Mouse (Mus musculus) midbrain, embryonic 16.5 days (tissue): ENCODE data around the gene Slc43a3. TPM values are rescaled to one million over a fixed set of nuclear protein-coding genes. Genes with fewer than 3 reads are reported as not detected.

ENCODE experiments used
- ATAC-seq: fragments of 200-750 bp; cut with Nextera tagmentation; 2 replicates; pipeline ENCODE4 v1.8.0; 2017; ENCODE audit warnings: moderate TSS enrichment
- H3K27ac ChIP-seq: fragments of 300-500 bp; sonication (generic); 2 replicates; pipeline ENCODE4 v1.5.1; 2014; ENCODE audit warnings: mild to moderate bottlenecking, low read length, mixed read lengths
- H3K27me3 ChIP-seq: fragments of 300-500 bp; sonication (generic); 2 replicates; pipeline ENCODE4 v1.6.1; 2014; ENCODE audit warnings: low read depth, low read length, mixed read lengths; ENCODE audit not compliant: control insufficient read depth, insufficient read depth
- H3K36me3 ChIP-seq: fragments of 300-500 bp; sonication (generic); 2 replicates; pipeline ENCODE4 v1.6.1; 2014; ENCODE audit warnings: mild to moderate bottlenecking, low read length, moderate library complexity, mixed read lengths; ENCODE audit not compliant: control insufficient read depth, insufficient read depth
- H3K4me1 ChIP-seq: fragments of 300-500 bp; sonication (generic); 2 replicates; pipeline ENCODE4 v1.6.1; 2014; ENCODE audit warnings: mild to moderate bottlenecking, low read length, mixed read lengths; ENCODE audit not compliant: control insufficient read depth, insufficient read depth
- H3K4me2 ChIP-seq: fragments of 300-500 bp; sonication (generic); 2 replicates; pipeline ENCODE4 v1.6.1; 2014; ENCODE audit warnings: mild to moderate bottlenecking, low read length, mixed read lengths
- H3K4me3 ChIP-seq: fragments of 300-500 bp; sonication (generic); 2 replicates; pipeline ENCODE4 v1.5.1; 2014; ENCODE audit warnings: low read depth, mild to moderate bottlenecking, low read length, moderate library complexity, mixed read lengths
- H3K9ac ChIP-seq: fragments of 300-500 bp; sonication (generic); 2 replicates; pipeline ENCODE4 v1.6.1; 2014; ENCODE audit warnings: low read depth, low read length, mixed read lengths
- H3K9me3 ChIP-seq: fragments of 300-500 bp; sonication (generic); replicated peaks from 2 replicates; pipeline ENCODE4 v1.6.1; 2014; ENCODE audit warnings: mild to moderate bottlenecking, low read length, mixed read lengths; ENCODE audit not compliant: control insufficient read depth, poor library complexity, severe bottlenecking
- WGBS: fragments of 180-500 bp; shearing (Covaris S2); extraction: QIAGEN DNeasy Blood & Tissue Kit; methylation state at CpG from one replicate; pipeline ENCODE4 v1.1.7; 2014; 5-methylcytosine and 5-hydroxymethylcytosine counted together
- polyA plus RNA-seq: library from polyadenylated mRNA; unstranded; fragments of >200 nt; fragmentation: Nextera tagmentation; extraction: Ambion mirVana; gene quantifications from 2 replicates; pipeline ENCODE4 v1.2.1, GENCODE M21; 2015

Gene Slc43a3
- polyA plus RNA-seq, 1 experiment from 2014 or later, result 2.8 TPM

DNA sequence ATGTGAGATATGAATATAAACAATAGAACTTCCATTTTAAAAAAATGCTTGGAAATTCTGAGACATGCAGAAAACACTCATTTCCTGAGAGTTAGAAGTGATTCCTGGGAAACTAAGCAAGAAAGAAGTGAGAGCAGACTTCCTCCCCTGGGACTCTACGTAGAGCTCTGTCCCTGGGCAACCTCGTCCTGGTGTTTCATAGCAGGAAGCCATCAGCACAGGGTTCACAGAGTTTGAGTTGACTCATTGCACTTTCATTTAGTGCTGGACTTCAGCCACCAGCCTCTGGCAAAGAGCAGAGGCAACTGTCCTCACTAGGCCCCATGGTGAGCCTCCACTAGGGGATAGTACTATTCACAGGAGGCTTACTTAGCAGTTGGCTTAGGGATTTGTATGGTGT lies 24.9 kb downstream of the Slc43a3 start:
- H3K27me3 ChIP-seq, result no peaks in the 10 kb centered on the region

GRCm38 (mm10) chr2:84961901-84962300 lies 25.5 kb downstream of the Slc43a3 start:
- H3K4me2 ChIP-seq, result no peak overlapping the region
- H3K9me3 ChIP-seq, result no peaks in the 10 kb centered on the region
- no peak overlapping the region for H3K4me3 ChIP-seq
- no peak overlapping the region for H3K9ac ChIP-seq
- peaks cover 4% of the 10 kb centered on the region; the same call in 1 of the 2 replicates for H3K4me1 ChIP-seq
- H3K27ac ChIP-seq, result no peak overlapping the region
- H3K36me3 ChIP-seq, result no peaks in the 10 kb centered on the region
- WGBS, result 55% methylated on average over 3 of the region's 3 CpGs
- no peaks in the 10 kb centered on the region for H3K27me3 ChIP-seq
- ATAC-seq, result no peak

More for the DNA sequence above, 24.9 kb downstream of the Slc43a3 start:
- WGBS, result 85% methylated on average over 2 of the region's 2 CpGs
- H3K4me2 ChIP-seq, result no peak overlapping the region
- no peaks in the 10 kb centered on the region for H3K9me3 ChIP-seq
- H3K9ac ChIP-seq, result no peak overlapping the region
- H3K27ac ChIP-seq, result no peak overlapping the region
- ATAC-seq, result no peak
- H3K4me1 ChIP-seq, result peaks cover 4% of the 10 kb centered on the region; the same call in 1 of the 2 replicates
- H3K36me3 ChIP-seq, result no peaks in the 10 kb centered on the region
- H3K4me3 ChIP-seq, result no peak overlapping the region

- ATAC-seq, result no peak
- 15% methylated on average over 6 of the region's 6 CpGs for WGBS
- Histone ChIP-seq H3K27me3 (no peaks in the 10 kb centered on the region), H3K9ac (no peak overlapping the region), H3K9me3 (no peaks in the 10 kb centered on the region), H3K4me2 (no peak overlapping the region), H3K4me1 (peaks cover 4% of the 10 kb centered on the region; the same call in 1 of the 2 replicates), H3K27ac (no peak overlapping the region), H3K36me3 (no peaks in the 10 kb centered on the region), H3K4me3 (no peak overlapping the region)
Measured at GRCm38 (mm10) chr2:84962906-84963507, 26.6 kb downstream of the Slc43a3 start.

GRCm38 (mm10) chr2:84964111-84964801 lies 27.9 kb downstream of the Slc43a3 start:
- Histone ChIP-seq H3K27me3 (no peaks in the 10 kb centered on the region), H3K36me3 (no peaks in the 10 kb centered on the region), H3K9ac (no peak overlapping the region), H3K4me3 (no peak overlapping the region), H3K9me3 (no peaks in the 10 kb centered on the region), H3K4me2 (no peak overlapping the region), H3K4me1 (peaks cover 4% of the 10 kb centered on the region; the same call in 1 of the 2 replicates), H3K27ac (no peak overlapping the region)
- WGBS, result 94% methylated on average over 7 of the region's 7 CpGs
- no peak for ATAC-seq

- H3K27ac ChIP-seq, result no peak overlapping the region
- no peaks in the 10 kb centered on the region for H3K9me3 ChIP-seq
- no peaks in the 10 kb centered on the region for H3K27me3 ChIP-seq
- no peak overlapping the region for H3K9ac ChIP-seq
- WGBS, result 96% methylated on average over 5 of the region's 5 CpGs
- H3K4me1 ChIP-seq, result peaks cover 4% of the 10 kb centered on the region; the same call in 1 of the 2 replicates
- no peak overlapping the region for H3K4me3 ChIP-seq
- H3K36me3 ChIP-seq, result no peaks in the 10 kb centered on the region
- H3K4me2 ChIP-seq, result no peak overlapping the region
- no peak for ATAC-seq
Measured at GRCm38 (mm10) chr2:84967318-84967991, 31.1 kb downstream of the Slc43a3 start.

DNA sequence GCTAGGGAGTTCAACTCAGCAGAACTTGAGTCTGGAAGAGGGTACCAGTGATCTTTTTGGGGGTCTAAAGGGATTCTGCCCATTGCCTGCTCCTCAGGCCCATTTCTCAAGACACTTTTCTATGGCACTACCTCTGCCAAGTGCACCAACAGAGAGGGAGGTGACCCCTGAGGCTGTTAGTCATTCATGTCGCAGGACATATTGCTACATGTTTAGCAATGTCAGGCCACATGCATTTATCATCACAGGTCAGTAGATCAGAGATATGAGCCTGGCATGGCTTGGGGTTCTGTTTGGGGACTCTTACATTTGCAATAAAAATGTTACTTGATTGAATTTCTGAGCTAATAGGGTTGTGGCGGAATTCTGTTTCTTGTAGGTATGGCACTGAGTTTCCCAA lies 39.2 kb downstream of the Slc43a3 start:
- H3K9me3 ChIP-seq, result no peaks in the 10 kb centered on the region

DNA sequence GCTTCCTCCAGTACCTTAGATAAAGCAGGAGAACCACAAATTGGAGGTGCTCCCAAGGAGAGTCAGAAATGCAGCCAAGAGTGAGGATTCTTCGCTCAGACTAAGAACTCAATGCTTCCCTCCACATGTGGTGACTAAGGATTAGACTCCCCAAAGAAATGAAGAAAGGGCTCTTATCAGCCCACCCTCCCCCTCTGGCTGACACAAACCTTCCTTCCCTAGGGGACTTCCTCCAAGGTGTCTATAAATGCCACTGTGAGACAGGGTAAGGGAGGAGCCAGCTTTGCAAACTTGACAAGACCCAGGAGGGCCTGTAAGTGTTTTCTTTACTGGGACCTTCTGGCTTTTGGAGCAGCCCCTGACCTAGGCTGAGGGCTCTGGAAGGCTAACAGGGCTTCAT lies 43.8 kb downstream of the Slc43a3 start, which contains the start of gene Prg2:
TSS of gene Prg2 (plus strand) at position 274 of the 400 bp plus-strand sequence.
- no peak for ATAC-seq
- 30% methylated on average over 1 of the region's 1 CpGs for WGBS

More for the DNA sequence above, 39.2 kb downstream of the Slc43a3 start:
- ATAC-seq, result no peak
- Histone ChIP-seq H3K27ac (no peak overlapping the region), H3K9ac (no peak overlapping the region), H3K27me3 (no peaks in the 10 kb centered on the region), H3K36me3 (no peaks in the 10 kb centered on the region), H3K4me2 (no peak overlapping the region), H3K4me3 (no peak overlapping the region), H3K4me1 (no peaks in the 10 kb centered on the region)
- 91% methylated on average over 2 of the region's 2 CpGs for WGBS

GRCm38 (mm10) chr2:84987930-84988329 lies 51.6 kb downstream of the Slc43a3 start, which contains the start of gene Prg3:
TSS of gene Prg3 (plus strand) at chr2:84988215.
- no peaks in the 10 kb centered on the region for H3K4me1 ChIP-seq
- H3K36me3 ChIP-seq, result no peaks in the 10 kb centered on the region
- no peak for ATAC-seq
- 86% methylated on average over 1 of the region's 1 CpGs for WGBS
- no peaks in the 10 kb centered on the region for H3K27me3 ChIP-seq
- no peak within 1 kb of the TSS for H3K4me2 ChIP-seq
- H3K27ac ChIP-seq, result no peak within 1 kb of the TSS
- no peaks in the 10 kb centered on the region for H3K9me3 ChIP-seq
- H3K4me3 ChIP-seq, result no peak within 1 kb of the TSS
- no peak within 1 kb of the TSS for H3K9ac ChIP-seq

More for the DNA sequence above, 43.8 kb downstream of the Slc43a3 start, which contains the start of gene Prg2:
- Histone ChIP-seq H3K4me1 (no peaks in the 10 kb centered on the region), H3K9ac (no peak within 1 kb of the TSS), H3K27ac (no peak within 1 kb of the TSS), H3K4me2 (no peak within 1 kb of the TSS), H3K9me3 (no peaks in the 10 kb centered on the region), H3K4me3 (no peak within 1 kb of the TSS), H3K36me3 (no peaks in the 10 kb centered on the region), H3K27me3 (no peaks in the 10 kb centered on the region)

- WGBS, result 94% methylated on average over 2 of the region's 2 CpGs
- Histone ChIP-seq H3K9ac (no peak overlapping the region), H3K27me3 (no peaks in the 10 kb centered on the region), H3K4me3 (no peak overlapping the region), H3K36me3 (no peaks in the 10 kb centered on the region), H3K4me1 (no peaks in the 10 kb centered on the region), H3K4me2 (no peak overlapping the region), H3K9me3 (no peaks in the 10 kb centered on the region), H3K27ac (no peak overlapping the region)
- no peak for ATAC-seq
Measured at GRCm38 (mm10) chr2:84996376-84996775, 60.0 kb downstream of the Slc43a3 start.
